Mouse (Mus musculus) left cerebral cortex, postnatal 25 days (tissue): ENCODE results near the gene Orc5. TPM values are rescaled to one million over a fixed set of nuclear protein-coding genes. Genes with fewer than 3 reads are reported as not detected.

Experiments
- DNase-seq, 2 experiments: peaks; one replicate each; pipeline ENCODE4 v3.0.0; 2022; ENCODE audit warnings: low spot score in 2 of 2, mixed read lengths in 1 of 2
- intact Hi-C: fragments of 180-260 bp; cut with DNase I; formaldehyde crosslinking; loops from one replicate; pipeline ENCODE4 v1.15.1; 2025
- total RNA-seq, 2 experiments: library from RNA; stranded (reverse); gene quantifications; 2 replicates each; pipeline ENCODE4 v1.2.3; 2021

The Orc5 gene
- total RNA-seq, 2 experiments from 2014 or later: 18.4 to 19.5 TPM

GRCm38 (mm10) chr5:22452452-22452851, 97.8 kb downstream of the Orc5 start:
- DNase-seq: no peak
- intact Hi-C loops: no loop called here

- DNase-seq: no peak
- intact Hi-C loops: no loop called here
Observed at GRCm38 (mm10) chr5:22451764-22452163, 98.5 kb downstream of the Orc5 start.

- intact Hi-C loops: no loop called here
- no peak for DNase-seq
Observed at GRCm38 (mm10) chr5:22449492-22449891, 100.7 kb downstream of the Orc5 start.

Other genes with a start within 250 kb of the Orc5 start
- 10 to 100 TPM; 77.3 to 78.9 TPM for gene Reln, start 205.7 kb downstream of the Orc5 start, total RNA-seq
- 10 to 100 TPM; 19.0 to 23.4 TPM for gene Lhfpl3, start 195.6 kb upstream of the Orc5 start, total RNA-seq